Mouse (Mus musculus): ENCODE measurements around the gene Fam107b. TPM values are rescaled to one million over a fixed set of nuclear protein-coding genes. Genes with fewer than 3 reads are reported as not detected.

The Fam107b gene
- polyA plus RNA-seq, 1 experiment: 25.9 TPM

DNA sequence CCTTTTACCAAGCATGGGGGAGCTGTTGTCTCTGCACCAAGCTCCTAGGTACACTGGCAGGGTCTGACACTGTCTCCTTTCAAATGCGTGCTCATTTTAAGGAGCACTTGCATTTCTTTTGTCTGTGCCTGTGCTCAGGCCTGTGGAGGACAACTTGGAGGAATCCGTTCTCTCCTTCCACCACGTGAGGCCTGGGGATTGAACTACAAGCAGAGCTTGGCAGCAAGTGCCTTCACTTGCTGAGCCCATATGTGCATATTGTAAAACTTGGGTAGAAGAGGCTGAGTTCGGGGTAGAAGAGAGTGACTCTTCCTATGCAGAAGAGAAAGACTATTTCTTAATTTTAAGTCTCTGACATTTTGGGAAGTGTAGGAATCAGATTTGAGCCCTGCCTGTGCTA is 202.8 kb downstream of the Fam107b start:
- Histone ChIP-seq H3K4me1 (ENCODE audit: control insufficient read depth, insufficient read depth, insufficient read length) (peaks cover 4% of the 10 kb centered on the region; the same call in 1 of the 2 replicates), H3K4me3 (ENCODE audit: extremely low read depth, insufficient read depth, insufficient read length) (no peak overlapping the region), H3K27ac (ENCODE audit: insufficient read depth, low read length) (no peak overlapping the region), H3K36me3 (ENCODE audit: control insufficient read depth, insufficient read depth, low read length) (peaks cover 16% of the 10 kb centered on the region), H3K27me3 (ENCODE audit: control insufficient read depth, insufficient read depth, low read length) (no peaks in the 10 kb centered on the region)
- TF ChIP-seq POLR2A (IDR thresholded peaks at IDR 0.05; ENCODE audit: low read depth, low read length): no peak
- TF ChIP-seq CTCF (IDR thresholded peaks at IDR 0.05; ENCODE audit: extremely low read depth, insufficient read depth, insufficient read length, insufficient replicate concordance): no peak
- 88% methylated on average over 4 of the region's 4 CpGs for WGBS
- DNase-seq (ENCODE audit: low read depth in 1 of 2, low spot score in 2 of 2): no peak

DNA sequence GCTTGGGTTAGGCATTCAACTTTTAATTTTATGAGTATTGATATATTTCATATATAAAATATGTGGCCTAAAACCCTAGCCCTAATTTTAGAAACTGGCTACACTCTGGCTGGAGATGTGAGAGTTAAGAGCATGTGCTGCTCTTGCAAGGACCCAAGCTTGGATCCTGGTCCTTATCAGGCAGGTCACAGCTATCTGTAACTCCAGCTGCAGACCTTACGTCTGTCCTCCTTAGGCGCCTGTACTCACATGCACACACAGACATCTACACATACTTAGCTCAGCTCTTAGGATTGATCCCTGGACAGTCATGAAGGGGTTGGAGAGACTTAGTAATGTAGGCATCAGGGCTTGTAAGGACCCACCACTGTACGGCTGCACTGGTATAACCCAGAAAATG is 205.3 kb downstream of the Fam107b start:
- H3K27me3 ChIP-seq (ENCODE audit: control insufficient read depth, insufficient read depth, low read length): no peaks in the 10 kb centered on the region
- no peak for TF ChIP-seq POLR2A (IDR thresholded peaks at IDR 0.05; ENCODE audit: low read depth, low read length)
- TF ChIP-seq CTCF (IDR thresholded peaks at IDR 0.05; ENCODE audit: extremely low read depth, insufficient read depth, insufficient read length, insufficient replicate concordance): no peak
- WGBS: 87% methylated on average over 3 of the region's 3 CpGs
- H3K4me1 ChIP-seq (ENCODE audit: control insufficient read depth, insufficient read depth, insufficient read length): no peaks in the 10 kb centered on the region; the same call in 1 of the 2 replicates
- H3K36me3 ChIP-seq (ENCODE audit: control insufficient read depth, insufficient read depth, low read length): peaks cover 35% of the 10 kb centered on the region
- H3K27ac ChIP-seq (ENCODE audit: insufficient read depth, low read length): no peak overlapping the region
- no peak for DNase-seq (ENCODE audit: low read depth in 1 of 2, low spot score in 2 of 2)
- H3K4me3 ChIP-seq (ENCODE audit: extremely low read depth, insufficient read depth, insufficient read length): no peak overlapping the region

DNA sequence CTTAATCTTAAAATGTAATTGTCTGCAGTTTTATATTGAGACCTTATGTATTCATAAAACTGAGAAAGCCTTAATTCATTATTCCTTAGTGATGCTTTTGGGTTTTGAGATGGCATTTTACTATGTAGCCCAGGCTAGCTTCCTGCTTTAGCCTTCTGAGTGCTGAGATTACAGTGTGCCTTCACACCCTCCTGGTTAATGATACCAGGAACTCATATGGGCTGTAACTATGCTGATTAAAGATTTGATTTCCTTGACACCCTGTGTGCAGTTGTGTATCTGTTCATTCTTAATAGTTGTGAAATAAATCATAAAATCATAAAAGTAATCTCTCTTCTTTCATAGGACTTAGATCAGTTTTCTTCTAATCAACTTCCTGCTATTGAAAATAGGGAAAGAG is 205.8 kb downstream of the Fam107b start:
- no peak for DNase-seq (ENCODE audit: low read depth in 1 of 2, low spot score in 2 of 2)
- no peaks in the 10 kb centered on the region for H3K27me3 ChIP-seq (ENCODE audit: control insufficient read depth, insufficient read depth, low read length)
- H3K27ac ChIP-seq (ENCODE audit: insufficient read depth, low read length): no peak overlapping the region
- peaks cover 38% of the 10 kb centered on the region for H3K36me3 ChIP-seq (ENCODE audit: control insufficient read depth, insufficient read depth, low read length)
- H3K4me3 ChIP-seq (ENCODE audit: extremely low read depth, insufficient read depth, insufficient read length): no peak overlapping the region
- TF ChIP-seq POLR2A (IDR thresholded peaks at IDR 0.05; ENCODE audit: low read depth, low read length) (no peak), CTCF (IDR thresholded peaks at IDR 0.05; ENCODE audit: extremely low read depth, insufficient read depth, insufficient read length, insufficient replicate concordance) (no peak)
- no peaks in the 10 kb centered on the region; the same call in 1 of the 2 replicates for H3K4me1 ChIP-seq (ENCODE audit: control insufficient read depth, insufficient read depth, insufficient read length)

DNA sequence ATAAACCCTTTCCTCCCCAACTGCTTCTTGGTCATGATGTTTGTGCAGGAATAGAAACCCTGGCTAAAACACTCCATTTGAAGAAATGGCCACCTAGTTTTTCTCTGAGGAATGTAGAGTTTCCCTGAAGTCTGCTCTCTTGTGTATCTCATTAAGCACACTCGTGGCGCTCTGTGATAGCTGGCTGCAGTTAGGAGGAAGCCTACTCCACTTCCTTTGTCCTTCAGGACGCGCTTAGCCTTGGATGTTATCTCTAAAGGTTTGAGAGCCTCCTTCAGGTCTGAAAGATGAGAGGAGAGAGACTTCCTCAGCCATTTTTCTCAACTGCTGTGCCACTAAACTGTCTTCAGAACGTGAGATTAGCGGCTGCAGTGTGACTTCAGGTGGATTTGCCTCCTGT is 207.4 kb downstream of the Fam107b start:
- 84% methylated on average over 6 of the region's 6 CpGs for WGBS
- no peak for TF ChIP-seq POLR2A (IDR thresholded peaks at IDR 0.05; ENCODE audit: low read depth, low read length)
- no peak for TF ChIP-seq CTCF (IDR thresholded peaks at IDR 0.05; ENCODE audit: extremely low read depth, insufficient read depth, insufficient read length, insufficient replicate concordance)
- no peak overlapping the region for H3K4me3 ChIP-seq (ENCODE audit: extremely low read depth, insufficient read depth, insufficient read length)
- peaks cover 50% of the 10 kb centered on the region for H3K36me3 ChIP-seq (ENCODE audit: control insufficient read depth, insufficient read depth, low read length)
- no peaks in the 10 kb centered on the region for H3K27me3 ChIP-seq (ENCODE audit: control insufficient read depth, insufficient read depth, low read length)
- H3K4me1 ChIP-seq (ENCODE audit: control insufficient read depth, insufficient read depth, insufficient read length): no peaks in the 10 kb centered on the region
- no peak overlapping the region for H3K27ac ChIP-seq (ENCODE audit: insufficient read depth, low read length)
- DNase-seq (ENCODE audit: low read depth in 1 of 2, low spot score in 2 of 2): no peak

DNA sequence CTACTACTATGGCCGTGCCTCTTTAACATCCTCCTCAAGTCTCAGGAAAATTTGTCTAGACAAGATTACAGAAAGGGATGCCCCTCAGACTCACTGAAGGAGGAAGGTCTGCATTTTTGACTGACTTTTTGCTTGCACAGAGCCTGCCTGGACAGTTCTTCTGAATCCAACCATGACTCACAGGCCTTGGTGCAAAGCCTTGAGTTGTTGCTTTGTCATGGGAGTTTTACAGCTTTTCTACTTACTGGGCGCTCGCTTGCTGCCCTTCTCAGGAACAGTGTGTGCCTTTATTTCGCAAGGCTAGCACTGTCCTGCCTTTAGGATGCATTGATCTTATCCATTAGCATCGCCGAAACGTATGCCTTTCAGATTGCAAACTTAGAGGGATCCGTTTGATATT is 215.3 kb downstream of the Fam107b start:
- Histone ChIP-seq H3K36me3 (ENCODE audit: control insufficient read depth, insufficient read depth, low read length) (peaks cover 16% of the 10 kb centered on the region), H3K27ac (ENCODE audit: insufficient read depth, low read length) (no peak overlapping the region), H3K4me1 (ENCODE audit: control insufficient read depth, insufficient read depth, insufficient read length) (no peaks in the 10 kb centered on the region), H3K4me3 (ENCODE audit: extremely low read depth, insufficient read depth, insufficient read length) (no peak overlapping the region), H3K27me3 (ENCODE audit: control insufficient read depth, insufficient read depth, low read length) (no peaks in the 10 kb centered on the region)
- TF ChIP-seq CTCF (IDR thresholded peaks at IDR 0.05; ENCODE audit: extremely low read depth, insufficient read depth, insufficient read length, insufficient replicate concordance): no peak
- no peak for TF ChIP-seq POLR2A (IDR thresholded peaks at IDR 0.05; ENCODE audit: low read depth, low read length)
- DNase-seq (ENCODE audit: low read depth in 1 of 2, low spot score in 2 of 2): no peak
- WGBS: 90% methylated on average over 8 of the region's 8 CpGs

DNA sequence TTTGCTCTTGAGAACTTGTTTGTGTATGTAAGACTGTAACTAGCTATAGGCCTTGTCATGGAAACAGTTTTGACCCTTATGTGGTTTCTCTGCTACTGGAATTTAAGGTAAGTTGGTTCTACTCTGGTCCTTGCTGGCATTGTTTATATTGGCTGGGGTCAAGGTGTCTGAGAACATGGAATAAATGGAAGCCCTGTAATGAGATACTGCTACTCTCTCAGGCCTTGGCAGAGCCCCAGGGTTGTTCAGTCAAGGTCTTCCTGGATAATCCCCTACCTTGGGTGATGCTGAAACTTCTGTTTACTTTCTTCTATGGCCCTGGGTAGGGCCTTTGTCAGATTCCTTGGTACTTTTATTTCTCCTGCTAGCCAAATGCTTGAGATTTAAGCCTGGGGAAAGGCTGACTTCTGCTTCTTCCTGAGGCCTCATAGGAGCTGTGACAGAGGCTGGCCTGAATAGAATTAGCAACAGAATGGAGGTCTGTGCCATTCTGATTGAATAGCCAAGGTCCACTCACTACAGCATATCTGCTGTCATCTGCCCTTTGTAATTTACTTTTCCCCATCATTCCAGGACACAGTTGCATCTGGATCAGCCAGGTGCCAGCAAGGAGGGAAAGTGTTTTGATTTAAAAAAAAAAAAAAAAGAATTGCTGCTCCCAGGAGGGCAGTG is 217.6 kb downstream of the Fam107b start:
- Histone ChIP-seq H3K27me3 (ENCODE audit: control insufficient read depth, insufficient read depth, low read length) (no peaks in the 10 kb centered on the region), H3K4me1 (ENCODE audit: control insufficient read depth, insufficient read depth, insufficient read length) (no peaks in the 10 kb centered on the region), H3K27ac (ENCODE audit: insufficient read depth, low read length) (no peak overlapping the region), H3K4me3 (ENCODE audit: extremely low read depth, insufficient read depth, insufficient read length) (no peak overlapping the region), H3K36me3 (ENCODE audit: control insufficient read depth, insufficient read depth, low read length) (peaks cover 1% of the 10 kb centered on the region; the same call in 1 of the 2 replicates)
- DNase-seq (ENCODE audit: low read depth in 1 of 2, low spot score in 2 of 2): no peak
- TF ChIP-seq CTCF (IDR thresholded peaks at IDR 0.05; ENCODE audit: extremely low read depth, insufficient read depth, insufficient read length, insufficient replicate concordance): no peak
- TF ChIP-seq POLR2A (IDR thresholded peaks at IDR 0.05; ENCODE audit: low read depth, low read length): no peak

DNA sequence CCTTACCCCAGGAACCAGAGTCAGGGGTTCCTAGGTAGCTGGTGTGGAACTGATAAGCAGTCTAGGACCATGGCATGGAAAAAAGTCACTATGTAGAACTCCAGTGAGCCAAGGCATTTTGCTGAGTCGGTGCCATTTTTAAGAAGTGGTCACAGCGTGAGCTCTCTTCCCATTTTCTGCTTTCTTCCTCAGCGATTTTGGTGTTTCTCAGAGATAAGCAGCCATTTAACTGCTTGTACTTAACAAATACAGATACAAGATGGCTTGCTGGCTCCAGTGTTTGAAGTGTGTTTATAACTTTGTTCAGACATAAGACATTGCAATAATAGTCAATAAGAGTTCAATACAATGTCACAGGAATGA is 218.1 kb downstream of the Fam107b start:
- H3K4me3 ChIP-seq (ENCODE audit: extremely low read depth, insufficient read depth, insufficient read length): no peak overlapping the region
- H3K27ac ChIP-seq (ENCODE audit: insufficient read depth, low read length): no peak overlapping the region
- TF ChIP-seq POLR2A (IDR thresholded peaks at IDR 0.05; ENCODE audit: low read depth, low read length): no peak
- no peak for TF ChIP-seq CTCF (IDR thresholded peaks at IDR 0.05; ENCODE audit: extremely low read depth, insufficient read depth, insufficient read length, insufficient replicate concordance)
- no peak for DNase-seq (ENCODE audit: low read depth in 1 of 2, low spot score in 2 of 2)
- no peaks in the 10 kb centered on the region for H3K4me1 ChIP-seq (ENCODE audit: control insufficient read depth, insufficient read depth, insufficient read length)
- 45% methylated on average over 3 of the region's 3 CpGs for WGBS
- H3K36me3 ChIP-seq (ENCODE audit: control insufficient read depth, insufficient read depth, low read length): peaks cover 1% of the 10 kb centered on the region; the same call in 1 of the 2 replicates
- H3K27me3 ChIP-seq (ENCODE audit: control insufficient read depth, insufficient read depth, low read length): no peaks in the 10 kb centered on the region
